Mouse (Mus musculus): ENCODE measurements around the gene Lpar5.

DNA sequence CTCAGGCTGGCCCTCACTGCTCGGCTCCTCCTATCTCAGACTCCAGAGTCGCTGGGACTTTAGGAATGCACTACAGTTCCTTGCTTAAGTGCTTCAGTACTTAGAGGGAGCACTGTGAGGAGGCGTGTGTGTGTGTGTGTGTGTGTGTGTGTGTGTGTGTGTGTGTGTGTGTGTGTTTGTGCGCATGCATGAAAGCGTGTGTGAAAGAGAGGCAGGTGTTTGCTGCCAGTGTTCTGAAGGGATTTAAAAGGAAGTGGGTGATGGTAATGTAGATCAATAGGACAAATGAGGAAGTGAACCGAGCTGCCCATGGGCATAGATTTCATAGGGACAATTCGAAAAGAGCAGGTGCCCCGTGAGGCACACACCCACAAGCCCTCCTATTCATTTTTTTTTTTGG, 6.1 kb downstream of the Lpar5 start:
- TF ChIP-seq CTCF (IDR thresholded peaks at IDR 0.05; ENCODE audit: low read depth, low read length), result no peak
- no peak for TF ChIP-seq GATA2 (IDR thresholded peaks at IDR 0.05; ENCODE audit: borderline replicate concordance, low read depth, low read length)
